Mouse (Mus musculus) megakaryocyte-erythroid progenitor cell, adult 5-6 weeks (primary cell): ENCODE data around the gene Tmprss9. TPM values are rescaled to one million over a fixed set of nuclear protein-coding genes. Genes with fewer than 3 reads are reported as not detected.
"Not testable (repeated sequence)": the region's sequence is repeated elsewhere in the genome, so short reads cannot be mapped to it uniquely, and the experiment has no call there.

Experiments
- ATAC-seq: replicated peaks from 2 replicates; pipeline ENCODE4 v1.8.0; 2016; ENCODE audit warnings: mild to moderate bottlenecking, inconsistent platforms; ENCODE audit not compliant: severe bottlenecking, poor library complexity, low FRiP score, low TSS enrichment
- total RNA-seq, 2 experiments: library from RNA; stranded (forward) in 1 of 2; stranded (reverse) in 1 of 2; fragments of 200-1000, 215-1000 nt in 1 of 2; fragments of >200 nt in 1 of 2; fragmentation: Nextera tagmentation in 1 of 2; gene quantifications; 2 replicates each; pipeline ENCODE4 v1.2.3; 2014 to 2017

Tmprss9 gene
- total RNA-seq (2014; fragmentation: Nextera tagmentation) (0.22 TPM in 1 of 2 replicates, not detected in the other), total RNA-seq (2017) (not detected in 2 replicates)

DNA sequence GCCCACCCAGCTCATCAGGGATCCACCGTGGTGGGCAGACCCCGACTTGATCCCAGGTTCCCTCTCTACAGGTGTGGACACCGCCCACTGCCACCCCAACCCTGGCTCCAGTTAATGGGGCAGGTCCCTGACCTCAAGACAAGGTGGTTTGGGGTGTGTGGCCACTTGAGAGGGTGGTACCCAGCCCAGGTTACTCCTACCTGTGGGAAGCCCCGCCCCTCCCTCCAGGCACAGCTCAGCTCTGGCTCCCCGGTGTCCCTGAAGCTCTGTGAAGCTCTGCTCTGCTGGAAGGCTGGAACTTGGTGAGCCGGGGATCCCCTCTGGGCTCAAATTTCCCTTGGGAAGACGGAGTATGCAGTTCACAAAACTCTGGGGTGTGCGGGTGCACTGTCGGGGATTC lies at the start of gene Tmprss9:
TSS of gene Tmprss9 (plus strand) at position 268 of the 400 bp plus-strand sequence.
- 0 out of 2 replicates have a peak, but pooled peaks have one; percentile 19 for ATAC-seq

DNA sequence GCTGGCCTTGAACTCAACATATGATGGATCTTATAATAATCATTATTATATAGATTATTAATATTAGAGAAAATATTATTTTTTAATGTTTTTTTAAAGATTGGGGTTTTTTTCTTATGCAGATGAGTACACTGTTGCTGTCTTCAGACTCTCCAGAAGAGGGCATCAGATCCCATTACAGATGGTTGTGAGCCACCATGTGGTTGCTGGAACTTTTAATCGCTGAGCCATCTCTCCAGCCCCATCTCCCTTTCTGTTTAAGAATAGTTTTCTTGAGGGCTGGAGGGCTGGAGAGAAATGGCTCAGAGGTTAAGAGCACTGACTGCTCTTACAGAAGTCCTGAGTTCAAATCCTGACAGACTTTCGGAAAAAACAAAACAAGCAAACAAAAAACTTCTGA lies 49.7 kb upstream of the Tmprss9 start:
- no peak for ATAC-seq

DNA sequence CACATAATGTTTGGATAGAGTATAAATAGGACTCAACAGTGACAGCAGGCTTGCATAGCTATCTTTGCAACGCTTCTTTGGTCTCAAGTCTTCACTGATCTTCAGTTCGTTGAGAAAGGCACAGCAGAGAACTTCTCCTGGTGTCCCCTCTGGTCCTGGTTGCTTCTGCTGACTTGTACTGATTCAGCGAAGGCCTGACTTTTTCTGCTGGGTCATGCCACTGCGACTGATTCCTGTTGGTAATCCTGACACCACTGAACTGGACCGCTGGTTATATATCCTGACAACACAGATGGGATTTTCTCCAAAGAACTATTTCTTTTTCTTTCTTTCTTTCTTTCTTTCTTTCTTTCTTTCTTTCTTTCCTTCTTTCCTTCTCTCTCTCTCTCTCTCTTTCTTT lies 49.1 kb upstream of the Tmprss9 start:
- ATAC-seq, result no peak

DNA sequence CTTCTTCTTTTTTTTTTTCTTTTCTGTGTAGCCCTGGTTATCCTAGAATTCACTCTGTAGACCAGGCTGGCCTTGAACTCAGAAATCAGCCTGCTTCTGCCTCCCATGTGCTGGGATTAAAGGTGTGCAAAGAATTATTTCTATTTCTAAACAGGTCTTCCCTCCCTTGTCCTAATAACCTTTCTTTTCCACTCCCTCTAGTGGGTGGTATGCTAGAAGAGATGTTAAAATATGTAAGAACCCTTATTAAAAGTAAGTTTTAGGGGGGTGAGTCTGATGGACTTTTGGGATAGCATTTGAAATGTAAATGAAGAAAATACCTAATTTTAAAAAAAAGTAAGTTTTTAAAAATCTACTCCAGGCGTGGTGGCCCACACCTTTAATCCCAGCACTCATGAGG lies 48.3 kb upstream of the Tmprss9 start:
- no peak for ATAC-seq

DNA sequence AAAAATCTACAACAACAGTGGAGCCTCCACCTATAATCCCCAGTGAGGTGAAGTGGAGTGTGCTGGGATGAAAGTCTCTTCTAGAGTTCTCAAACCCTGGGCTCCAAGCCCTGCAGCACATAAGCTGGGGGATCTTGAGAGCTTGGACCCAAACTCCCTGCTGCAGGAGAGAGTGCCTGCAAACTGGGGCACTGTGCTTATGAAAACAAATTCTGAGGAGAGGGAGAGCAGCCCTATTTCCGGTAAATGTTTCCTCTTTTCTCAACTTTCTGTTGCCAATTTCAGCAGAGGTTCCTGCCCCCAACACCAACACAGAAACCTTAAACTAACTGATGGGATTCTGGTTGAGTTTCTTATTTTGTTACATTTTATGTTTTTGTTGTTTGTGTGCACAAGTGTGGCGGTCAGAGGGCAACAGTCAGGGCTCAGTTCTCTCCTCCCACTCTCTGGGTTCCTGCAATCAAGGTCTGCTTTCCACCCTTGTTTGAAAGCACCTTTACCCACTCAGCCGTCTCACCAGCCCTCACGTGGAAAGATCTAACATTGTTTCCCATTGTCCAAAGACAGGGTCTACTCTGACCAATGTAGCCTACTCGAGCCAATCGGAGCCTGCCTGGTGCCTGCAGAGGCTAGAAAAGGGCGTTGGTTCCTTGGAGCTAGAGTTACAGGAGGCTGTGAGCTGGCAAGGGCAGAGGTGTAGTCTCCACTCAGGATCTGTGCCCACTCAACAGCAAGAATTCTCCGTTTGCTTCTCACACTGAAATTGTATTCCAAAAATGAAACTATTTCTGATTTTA lies 47.6 kb upstream of the Tmprss9 start:
- ATAC-seq, result no peak

DNA sequence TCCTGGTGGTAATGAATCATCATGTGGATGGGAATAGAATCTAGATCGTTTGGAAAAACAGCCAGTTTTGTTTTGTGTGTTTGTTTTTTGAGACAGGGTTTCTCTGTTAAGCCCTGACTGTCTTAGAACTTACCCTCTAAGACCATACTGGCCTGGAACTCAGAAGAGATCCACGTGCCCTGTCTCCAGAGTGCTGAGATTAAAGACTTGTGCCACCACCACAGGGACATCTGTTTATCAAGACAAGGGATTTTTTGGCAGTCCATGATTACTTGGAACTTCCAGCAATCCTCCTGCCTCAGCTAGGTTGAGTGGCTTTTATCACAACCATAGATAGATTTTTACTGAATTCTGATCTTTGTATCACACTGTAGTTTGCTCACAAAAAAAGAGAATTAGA lies 46.8 kb upstream of the Tmprss9 start:
- no peak for ATAC-seq

DNA sequence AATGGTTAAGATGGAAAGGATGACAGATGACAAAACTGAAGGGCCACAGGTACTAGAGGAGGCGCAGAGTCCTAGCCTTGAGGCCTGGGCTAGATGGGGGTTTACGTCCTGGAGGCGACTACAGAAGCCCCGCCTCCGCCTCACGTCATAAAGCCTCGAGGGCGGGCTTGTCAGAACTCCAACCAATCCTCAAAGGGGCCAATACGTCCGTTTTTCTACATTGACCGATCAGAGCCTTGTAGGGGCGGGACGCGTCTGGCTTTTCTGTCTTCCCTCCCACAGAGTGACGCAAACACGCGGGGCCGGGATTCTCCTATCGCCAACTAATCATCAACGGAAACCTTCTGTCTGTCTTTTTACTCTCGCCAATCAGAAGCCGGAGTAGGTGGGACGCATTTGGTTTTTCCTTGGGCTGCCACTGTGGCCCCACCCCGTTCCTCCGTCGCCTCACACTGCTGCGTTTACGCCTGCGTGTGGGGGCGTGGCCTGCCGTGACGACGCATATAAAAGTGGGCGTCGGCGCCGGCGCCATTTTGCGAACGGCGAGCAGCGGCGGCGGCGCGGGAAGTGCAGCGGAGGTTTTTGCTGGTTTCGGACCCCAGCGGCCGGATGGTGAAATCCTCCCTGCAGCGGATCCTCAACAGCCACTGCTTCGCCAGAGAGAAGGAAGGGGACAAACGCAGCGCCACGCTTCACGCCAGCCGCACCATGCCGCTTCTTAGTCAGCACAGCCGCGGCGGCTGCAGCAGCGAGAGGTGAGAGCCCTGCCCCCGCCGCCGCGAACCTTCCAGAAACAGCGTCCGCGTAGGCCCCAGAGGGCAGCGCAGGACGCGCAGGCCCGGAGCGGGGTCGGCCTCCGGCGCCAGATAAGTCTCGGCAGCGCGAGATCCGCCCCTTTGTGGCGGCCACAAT lies 45.2 kb upstream of the Tmprss9 start, which contains the start of gene Oaz1:
TSS of gene Oaz1 (plus strand) at position 506 of the 912 bp plus-strand sequence.
- ATAC-seq, result peak; percentile 88

DNA sequence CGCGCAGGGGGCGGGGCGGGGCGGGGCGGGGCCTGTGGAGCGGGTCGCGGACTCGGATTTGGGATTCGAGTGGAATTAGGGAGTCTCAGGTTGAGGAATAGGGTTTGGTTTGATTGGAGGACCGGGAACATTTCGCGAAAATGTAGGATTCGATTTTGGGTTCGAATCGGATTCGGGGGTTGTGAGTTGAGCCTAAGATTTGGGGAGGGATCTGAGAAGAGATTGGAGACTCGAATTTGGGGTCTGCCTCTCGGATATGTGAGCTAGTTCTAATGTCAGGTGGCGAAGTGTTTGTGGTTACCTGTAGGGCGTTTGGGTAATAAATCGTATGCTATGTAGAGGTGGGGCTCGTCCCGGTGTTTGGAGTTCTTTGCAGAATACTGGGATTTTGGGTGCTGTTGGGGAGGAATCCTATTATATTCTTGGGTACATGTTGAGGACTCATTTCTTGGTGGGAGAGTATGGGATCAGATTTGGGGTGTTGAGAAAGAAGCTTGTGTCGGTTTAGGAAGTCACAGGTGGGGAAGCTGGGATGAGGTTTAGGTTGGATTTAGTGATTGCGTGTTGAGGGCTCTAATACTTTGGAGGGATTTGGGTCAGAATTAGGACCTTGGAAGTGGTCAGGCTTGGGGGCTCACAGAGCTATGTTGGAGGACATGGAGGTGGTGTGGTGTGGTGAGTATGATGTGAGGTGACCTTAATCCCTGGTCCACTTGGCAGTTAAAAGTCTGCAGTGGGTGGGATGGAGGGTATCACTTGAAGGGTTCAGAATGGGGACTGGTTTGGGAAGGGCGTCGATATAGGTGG lies 44.4 kb upstream of the Tmprss9 start:
- no peak for ATAC-seq

DNA sequence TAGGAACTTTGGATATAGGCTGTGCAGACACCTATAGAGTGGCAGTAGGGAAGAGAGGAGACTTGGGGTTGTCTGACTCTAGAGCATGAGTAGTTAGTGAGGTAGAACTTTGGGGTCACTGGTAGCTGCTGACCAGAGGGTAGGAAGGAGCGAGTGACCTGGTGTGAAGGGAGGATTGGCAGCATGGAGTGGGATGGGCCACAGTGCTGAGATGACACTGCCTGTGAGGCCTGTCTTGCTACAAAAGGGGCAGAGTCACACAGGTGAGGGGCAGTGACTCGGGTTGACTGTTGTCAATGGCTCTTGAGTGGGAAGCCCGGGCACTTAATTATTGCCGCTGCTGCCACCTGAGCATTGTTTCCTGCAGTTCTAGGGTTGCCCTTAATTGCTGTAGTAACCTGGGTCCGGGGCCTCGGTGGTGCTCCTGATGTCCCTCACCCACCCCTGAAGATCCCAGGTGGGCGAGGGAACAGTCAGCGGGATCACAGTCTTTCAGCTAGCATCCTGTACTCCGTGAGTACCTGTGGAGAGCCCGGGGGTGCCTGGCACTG lies 43.7 kb upstream of the Tmprss9 start:
- ATAC-seq, result no peak

DNA sequence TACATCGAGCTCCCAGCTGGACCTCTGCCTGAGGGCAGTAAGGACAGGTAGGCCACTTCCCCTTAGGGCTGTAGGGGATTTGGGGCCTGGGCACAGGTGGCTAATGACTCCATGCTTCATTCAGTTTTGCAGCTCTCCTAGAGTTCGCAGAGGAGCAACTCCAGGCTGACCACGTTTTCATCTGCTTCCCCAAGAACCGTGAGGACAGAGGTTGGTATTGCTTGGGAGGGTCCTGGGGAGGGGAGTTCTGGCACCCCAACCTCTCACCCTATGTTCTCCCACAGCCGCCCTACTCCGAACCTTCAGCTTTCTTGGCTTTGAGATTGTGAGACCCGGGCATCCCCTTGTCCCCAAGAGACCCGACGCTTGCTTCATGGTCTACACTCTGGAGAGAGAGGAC lies 43.1 kb upstream of the Tmprss9 start:
- not testable (repeated sequence) for ATAC-seq

DNA sequence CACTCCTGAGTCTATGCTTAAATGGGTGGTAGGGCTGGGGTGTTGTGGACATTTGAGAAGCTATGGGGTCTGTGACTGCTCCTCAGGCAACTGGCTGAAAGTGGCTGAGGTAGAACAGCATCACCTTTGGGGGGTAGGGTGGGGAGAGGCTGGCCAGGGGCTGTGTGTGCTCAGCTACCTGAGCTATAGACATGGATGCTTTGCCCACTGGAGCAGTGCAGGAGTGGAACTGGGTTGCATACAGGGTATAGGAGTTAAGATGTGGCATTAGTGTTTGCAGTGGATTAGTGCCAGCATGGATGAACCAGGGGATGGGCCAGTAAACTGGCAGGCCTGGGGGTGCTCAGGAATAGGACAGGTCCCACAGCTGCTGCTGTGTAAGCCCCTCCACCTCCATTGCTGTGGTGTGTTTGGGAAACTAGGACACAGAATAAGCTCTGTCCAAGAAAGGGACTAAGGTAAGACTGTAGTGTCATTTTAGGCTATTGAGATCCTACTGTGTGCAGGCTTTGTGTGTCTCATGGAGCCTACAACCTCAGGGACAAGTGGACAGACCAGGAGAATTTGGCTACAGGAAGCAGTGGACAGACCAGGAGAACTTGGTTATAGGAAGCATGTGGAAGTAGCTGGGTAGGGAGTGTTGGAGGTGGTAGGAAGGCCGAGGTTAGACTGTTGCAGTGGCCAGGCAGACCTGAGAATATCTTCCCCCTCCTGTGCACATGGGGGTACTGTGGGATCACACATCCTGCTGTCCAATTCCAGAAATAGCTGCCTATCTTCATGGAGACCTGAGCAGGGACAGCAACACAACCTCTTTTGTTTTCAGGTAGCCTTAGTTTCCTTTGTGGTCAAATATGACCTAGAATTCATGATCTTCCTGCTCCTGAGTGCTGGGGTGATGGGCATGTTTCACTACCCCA lies 42.0 kb upstream of the Tmprss9 start:
- no peak for ATAC-seq

DNA sequence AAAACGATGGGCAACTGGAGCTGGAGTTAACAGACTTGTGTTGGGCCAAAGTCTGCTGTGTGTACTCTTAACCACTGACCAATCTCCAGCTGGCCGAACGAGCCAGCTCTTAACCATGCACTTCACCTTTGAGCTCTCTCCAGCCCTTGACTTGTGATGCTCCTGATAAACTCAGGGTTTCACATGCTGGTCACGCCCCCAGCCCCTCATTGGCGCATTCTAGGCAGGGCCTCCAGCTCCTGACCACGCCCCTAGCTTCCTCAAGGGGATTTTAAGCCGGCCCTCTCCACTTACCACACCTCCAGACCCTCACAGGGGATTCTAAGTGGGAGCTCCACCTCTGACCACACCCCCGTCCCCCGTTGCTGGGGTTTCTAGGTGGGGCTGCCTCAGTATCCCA lies 40.5 kb upstream of the Tmprss9 start:
- ATAC-seq, result peak; percentile 22

DNA sequence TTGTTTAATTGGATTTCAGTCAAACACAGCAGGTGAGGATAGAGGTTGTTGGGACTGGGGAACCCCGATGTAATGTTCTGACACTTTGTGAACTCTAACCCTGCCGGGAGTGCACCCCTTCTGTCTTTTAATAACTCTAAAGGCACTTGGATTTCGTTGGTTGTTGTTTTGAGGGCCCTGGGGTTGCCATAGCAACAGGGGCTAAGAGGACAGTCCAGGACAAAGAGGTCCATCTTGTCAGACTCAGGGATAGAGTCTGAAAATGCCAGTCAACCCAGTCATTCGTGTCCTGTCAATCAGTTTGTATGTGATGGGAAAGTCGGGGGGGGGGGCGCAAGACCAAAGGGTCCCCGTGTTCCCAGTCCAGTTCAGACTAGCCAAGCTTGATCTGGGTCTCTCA lies 38.8 kb upstream of the Tmprss9 start:
- no peak for ATAC-seq

DNA sequence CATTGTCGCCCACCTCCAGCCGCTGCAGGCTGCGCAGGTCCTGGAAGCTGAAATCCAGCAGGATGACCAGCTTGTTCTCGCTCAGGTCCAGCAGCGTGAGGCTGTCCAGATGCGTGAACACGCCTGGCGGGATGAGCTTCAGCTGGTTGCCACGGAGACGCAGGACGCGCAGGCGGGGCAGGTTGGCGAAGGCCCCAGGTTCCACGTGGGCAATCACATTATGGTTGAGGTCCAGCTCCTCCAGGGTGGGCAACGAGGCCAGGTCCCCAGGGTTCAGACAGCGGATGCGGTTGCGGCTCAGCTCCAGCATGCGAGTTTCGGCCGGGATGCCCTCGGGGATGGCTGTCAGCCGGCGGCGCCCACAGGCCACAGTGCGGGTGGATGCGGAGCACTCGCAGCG lies 36.0 kb upstream of the Tmprss9 start:
- no peak for ATAC-seq

DNA sequence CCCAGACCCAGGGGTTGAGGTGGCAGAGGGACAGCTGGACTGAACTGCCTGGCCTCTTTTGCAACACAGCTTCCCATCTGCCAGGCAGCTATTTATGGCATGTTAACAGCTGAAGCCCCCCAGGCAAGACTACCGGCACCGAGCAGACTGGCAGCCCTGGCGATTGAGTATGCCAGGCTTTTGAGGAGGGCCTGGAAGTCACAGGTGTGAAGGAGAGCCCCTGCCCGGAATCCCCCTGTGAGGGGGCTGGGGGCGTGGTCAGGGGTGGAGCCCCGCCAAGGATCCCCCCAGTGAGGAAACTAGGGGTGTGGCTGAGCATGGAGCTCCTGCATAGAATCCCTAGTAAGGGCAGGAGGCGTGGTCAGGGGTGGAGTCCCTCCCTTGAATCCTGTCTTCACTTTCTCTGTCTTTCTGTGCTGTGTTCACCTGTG lies 34.7 kb upstream of the Tmprss9 start:
- no peak for ATAC-seq

DNA sequence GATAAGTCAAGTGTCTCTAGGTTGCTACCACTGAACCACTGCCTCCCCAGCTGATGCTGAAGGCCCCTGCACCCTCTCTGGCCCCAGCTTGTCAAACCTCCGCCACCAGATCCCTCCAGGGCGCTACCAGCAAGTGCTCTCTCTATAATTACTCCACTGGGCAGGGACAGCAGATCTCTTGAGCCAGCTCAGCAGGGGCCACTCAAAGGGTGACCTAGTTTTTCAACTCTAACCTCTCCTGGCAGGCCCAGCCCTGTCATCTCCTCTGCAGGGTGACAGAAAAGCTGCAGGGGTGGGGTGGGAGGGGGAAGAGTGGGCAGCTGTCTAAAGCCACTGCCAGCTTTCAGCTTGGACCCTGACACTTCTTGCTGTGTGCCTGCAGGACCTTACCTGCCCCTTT lies 33.8 kb upstream of the Tmprss9 start:
- no peak for ATAC-seq

DNA sequence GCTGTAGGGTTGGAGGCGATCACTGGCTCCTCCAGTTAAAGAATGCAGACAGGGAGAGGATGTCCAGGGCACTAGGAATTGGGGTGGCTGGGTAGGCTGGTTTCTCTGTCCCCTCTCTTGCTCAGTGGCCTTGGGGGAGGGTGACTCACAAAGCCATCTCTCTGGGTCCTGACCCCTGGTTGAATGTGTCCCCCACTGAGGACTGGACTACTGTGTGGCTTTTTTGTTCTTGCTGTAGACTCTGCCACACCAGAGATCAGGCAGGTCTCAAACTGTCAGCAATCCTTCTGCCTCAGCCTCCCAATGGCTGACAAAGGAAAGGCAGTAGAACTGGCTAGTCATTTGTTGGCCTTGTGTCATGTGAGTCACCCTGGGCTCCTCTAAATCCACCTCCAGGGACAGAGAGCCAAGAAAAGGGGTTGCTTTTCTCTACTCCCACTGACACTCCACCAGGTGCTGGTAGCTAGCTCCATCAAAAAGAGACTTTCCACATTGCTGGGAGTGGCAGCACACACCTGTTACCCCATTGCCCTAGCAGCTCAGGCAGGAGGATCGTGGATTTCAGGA lies 33.2 kb upstream of the Tmprss9 start:
- ATAC-seq, result no peak

DNA sequence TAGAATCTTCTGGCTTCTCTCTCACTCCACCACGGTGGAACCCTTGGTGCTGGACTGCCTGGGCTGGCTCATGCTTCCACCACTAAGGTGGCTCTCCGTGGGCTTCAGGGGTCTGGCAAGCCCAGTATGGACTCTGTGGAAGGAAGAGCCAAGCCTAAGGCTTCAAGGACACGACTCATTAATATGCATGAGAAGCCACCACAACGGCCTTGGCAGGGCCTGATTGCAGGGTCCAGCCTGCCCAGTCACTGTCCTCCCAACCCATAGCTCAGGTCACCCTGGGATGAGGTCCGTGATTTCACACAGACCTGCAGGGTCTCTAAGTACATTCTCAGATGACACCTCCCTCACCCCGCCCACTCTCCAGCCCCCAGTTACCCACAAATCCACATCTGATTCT lies 31.8 kb upstream of the Tmprss9 start:
- no peak for ATAC-seq
